Mouse (Mus musculus) brain, embryonic 14.5 days (tissue): ENCODE data around the gene Rab35.

Experiments used
- CTCF ChIP-seq: fragments of 200-500 bp; IDR thresholded peaks from 2 replicates; pipeline ENCODE4 v1.5.1; 2012; ENCODE audit warnings: inconsistent platforms, mild to moderate bottlenecking, moderate library complexity, borderline replicate concordance; ENCODE audit not compliant: insufficient read depth, insufficient read length; ENCODE audit errors: extremely low read depth
- POLR2A ChIP-seq: fragments of 200-500 bp; IDR thresholded peaks from 2 replicates; pipeline ENCODE4 v1.6.1; 2012; ENCODE audit warnings: mild to moderate bottlenecking, inconsistent platforms, borderline replicate concordance; ENCODE audit not compliant: poor library complexity, insufficient read depth, insufficient read length, severe bottlenecking; ENCODE audit errors: extremely low read depth

- TF ChIP-seq CTCF (no peak), POLR2A (no peak)
These were observed 18.4 kb upstream of the Rab35 start for GRCm38 (mm10) chr5:115613332-115613731.
